25 mouse cellular contexts compared by ENCODE assay signal in genomic region chr7:18848395-18848794, GRCm38 (mm10). TPM values are rescaled to one million over a fixed set of nuclear protein-coding genes. Genes with fewer than 3 reads are reported as not detected.
A peak's percentile ranks its signal among the peaks of the same experiment; 100 is the strongest.
DNase-seq lines count a peak whose midpoint lies in the region; ATAC-seq and TF ChIP-seq lines count a peak whose summit lies in the region.
"Had no signal": no experiment of that assay in that cellular context is flagged by ENCODE, and none has a peak within 500 bp of the region (broad histone marks: within the 10 kb centered on the region; RNA-seq: fewer than 3 reads in every experiment).

No protein-coding gene starts in this region.

- no peak for TF ChIP-seq CTCF in stomach, postnatal 0 days (IDR thresholded peaks at IDR 0.05; ENCODE audit: low read depth)
- TF ChIP-seq CTCF in intestine, postnatal 0 days (IDR thresholded peaks at IDR 0.05; ENCODE audit: low read depth) = no peak
- TF ChIP-seq CTCF in lung, adult 2 months (IDR thresholded peaks at IDR 0.05; ENCODE audit: insufficient read depth, low read length) = no peak

- no peak overlapping the region for H3K4me3 ChIP-seq in stomach, embryonic 15.5 days (replicated peaks)
- H3K4me3 ChIP-seq in stomach, postnatal 0 days (ENCODE audit: low read depth, low read length) = no peak overlapping the region
- no peak overlapping the region for H3K4me3 ChIP-seq in intestine, postnatal 0 days (ENCODE audit: low read depth, low read length)
- no peak overlapping the region for H3K4me3 ChIP-seq in lung, adult 2 months (replicated peaks; ENCODE audit: extremely low read depth, low read depth, low read length)
- H3K4me3 ChIP-seq: embryonic facial prominence, embryonic 10.5 days; embryonic facial prominence, embryonic 12.5 days; forebrain, embryonic 13.5 days; forebrain, embryonic 15.5 days had no signal

- TF ChIP-seq POLR2A in lung, adult 2 months (IDR thresholded peaks at IDR 0.05; ENCODE audit: borderline replicate concordance, extremely low read depth, low read depth, low read length) = no peak

- H3K27me3 ChIP-seq in stomach, embryonic 15.5 days (replicated peaks) = no peaks in the 10 kb centered on the region
- H3K27me3 ChIP-seq in stomach, postnatal 0 days (ENCODE audit: control insufficient read depth, insufficient read depth, low read length) = no peaks in the 10 kb centered on the region
- no peaks in the 10 kb centered on the region for H3K27me3 ChIP-seq in intestine, postnatal 0 days (replicated peaks; ENCODE audit: control insufficient read depth, insufficient read depth, low read length)
- H3K27me3 ChIP-seq: embryonic facial prominence, embryonic 12.5 days; forebrain, embryonic 13.5 days; forebrain, embryonic 15.5 days; Patski had no signal

- H3K4me1 ChIP-seq in stomach, embryonic 15.5 days = peaks cover 4% of the 10 kb centered on the region; the same call in 1 of the 2 replicates
- H3K4me1 ChIP-seq in stomach, postnatal 0 days (replicated peaks; ENCODE audit: control insufficient read depth, insufficient read depth) = no peaks in the 10 kb centered on the region
- H3K4me1 ChIP-seq in intestine, postnatal 0 days (replicated peaks; ENCODE audit: control insufficient read depth, insufficient read depth, low read length) = 0 out of 2 replicates have a peak, but pooled peaks cover 4% of the 10 kb centered on the region
- H3K4me1 ChIP-seq in lung, adult 2 months (ENCODE audit: control insufficient read depth, insufficient read depth, low read length) = 0 out of 2 replicates have a peak, but pooled peaks cover 3% of the 10 kb centered on the region
- H3K4me1 ChIP-seq: embryonic facial prominence, embryonic 10.5 days; embryonic facial prominence, embryonic 12.5 days; forebrain, embryonic 13.5 days; forebrain, embryonic 15.5 days had no signal

- DNase-seq in stomach, postnatal 0 days (ENCODE audit: low spot score) = no peak
- DNase-seq in lung, adult 2 months = no peak
- DNase-seq in embryo, embryonic 10.5 days (ENCODE audit: low spot score) = no peak
- DNase-seq: adrenal gland, adult 8-10 months; adrenal gland, postnatal 14 days; adrenal gland, postnatal 36 days; B cell, adult 2 months; cerebellum, adult 11-12 months; cerebellum, adult 2 months; cerebellum, adult 9-11 months; cerebellum, postnatal 14 days; cerebellum, postnatal 36 days; forebrain, postnatal 0 days had no signal

- no peak overlapping the region for H3K4me2 ChIP-seq in stomach, embryonic 15.5 days
- no peak overlapping the region for H3K4me2 ChIP-seq in stomach, postnatal 0 days (replicated peaks; ENCODE audit: low read depth)
- H3K4me2 ChIP-seq in intestine, postnatal 0 days (replicated peaks; ENCODE audit: low read depth) = no peak overlapping the region
- H3K4me2 ChIP-seq: embryonic facial prominence, embryonic 12.5 days; forebrain, embryonic 13.5 days; forebrain, embryonic 15.5 days had no signal

- H3K9ac ChIP-seq in stomach, embryonic 15.5 days = no peak overlapping the region
- H3K9ac ChIP-seq in stomach, postnatal 0 days (ENCODE audit: low read length) = no peak overlapping the region
- no peak overlapping the region for H3K9ac ChIP-seq in intestine, postnatal 0 days (ENCODE audit: low read depth, low read length)
- H3K9ac ChIP-seq: embryonic facial prominence, embryonic 12.5 days; forebrain, embryonic 13.5 days; forebrain, embryonic 15.5 days; forebrain, postnatal 0 days had no signal

- 76% methylated on average over 1 of the region's 1 CpGs for WGBS in stomach, embryonic 15.5 days
- WGBS in stomach, postnatal 0 days = 66% methylated on average over 1 of the region's 1 CpGs
- 17% methylated on average over 1 of the region's 1 CpGs for WGBS in intestine, postnatal 0 days
- 68% methylated on average over 1 of the region's 1 CpGs for WGBS in lung, adult 2 months

- TF ChIP-seq EP300 in stomach, postnatal 0 days (optimal IDR thresholded peaks at IDR 0.05) = no peak

- no peaks in the 10 kb centered on the region for H3K36me3 ChIP-seq in stomach, embryonic 15.5 days
- no peaks in the 10 kb centered on the region for H3K36me3 ChIP-seq in stomach, postnatal 0 days (ENCODE audit: control insufficient read depth, insufficient read depth, low read length)
- no peaks in the 10 kb centered on the region for H3K36me3 ChIP-seq in intestine, postnatal 0 days (ENCODE audit: control insufficient read depth, insufficient read depth)
- H3K36me3 ChIP-seq: embryonic facial prominence, embryonic 10.5 days; embryonic facial prominence, embryonic 12.5 days; forebrain, embryonic 15.5 days; G1E had no signal

- H3K27ac ChIP-seq in stomach, embryonic 15.5 days = no peak overlapping the region
- no peak overlapping the region for H3K27ac ChIP-seq in stomach, postnatal 0 days (replicated peaks)
- H3K27ac ChIP-seq in intestine, postnatal 0 days (ENCODE audit: low read depth, low read length) = no peak overlapping the region
- H3K27ac ChIP-seq: embryonic facial prominence, embryonic 10.5 days; embryonic facial prominence, embryonic 12.5 days; forebrain, embryonic 13.5 days; forebrain, embryonic 15.5 days had no signal

- no peaks in the 10 kb centered on the region for H3K9me3 ChIP-seq in stomach, embryonic 15.5 days
- no peaks in the 10 kb centered on the region for H3K9me3 ChIP-seq in stomach, postnatal 0 days (ENCODE audit: control insufficient read depth, low read length)
- H3K9me3 ChIP-seq in intestine, postnatal 0 days (ENCODE audit: control insufficient read depth) = no peaks in the 10 kb centered on the region
- H3K9me3 ChIP-seq: embryonic facial prominence, embryonic 10.5 days; embryonic facial prominence, embryonic 12.5 days; forebrain, embryonic 13.5 days; forebrain, embryonic 15.5 days; G1E had no signal

- peak; percentile 35; the same call in 1 of the 2 replicates for ATAC-seq in stomach, embryonic 15.5 days (ENCODE audit: insufficient read depth, low FRiP score, low read depth)
- ATAC-seq in stomach, postnatal 0 days (ENCODE audit: low FRiP score, low TSS enrichment) = no peak
- ATAC-seq in intestine, postnatal 0 days = peak; percentile 90
- ATAC-seq: activated CD4-positive, CD25-positive, alpha-beta regulatory T cell, adult 4 months; CD4-positive, CD25-positive, alpha-beta regulatory T cell, adult 4 months; forebrain, embryonic 13.5 days; forebrain, embryonic 15.5 days; forebrain, postnatal 0 days; Patski had no signal

RNA-seq across cellular contexts. Expression of gene Mill2, which starts 8.6 kb away (rescaled TPM):
- 1.2 and 1.5 TPM in 2 replicates for polyA plus RNA-seq in stomach, embryonic 15.5 days (2015; fragmentation: Nextera tagmentation; extraction: Ambion mirVana)
- polyA plus RNA-seq in stomach, postnatal 0 days (2015; fragmentation: Nextera tagmentation; extraction: Ambion mirVana) = 1.3 and 1.4 TPM in 2 replicates
- polyA plus RNA-seq in intestine, postnatal 0 days (2015; fragmentation: Nextera tagmentation; extraction: Ambion mirVana) = 0.72 and 1.4 TPM in 2 replicates
- polyA plus RNA-seq in lung, adult 2 months (2012; rRNA removed) = 17.1 and 27.9 TPM in 2 replicates
- polyA plus RNA-seq: activated CD4-positive, CD25-positive, alpha-beta regulatory T cell, adult 4 months; embryonic facial prominence, embryonic 10.5 days; forebrain, embryonic 11.5 days; G1E had no signal

RNA-seq across cellular contexts. Expression of gene Pglyrp1, which starts 22.7 kb away (rescaled TPM):
- 58.2 and 79.2 TPM in 2 replicates for polyA plus RNA-seq in stomach, embryonic 15.5 days (2015; fragmentation: Nextera tagmentation; extraction: Ambion mirVana)
- 103 and 110 TPM in 2 replicates for polyA plus RNA-seq in stomach, postnatal 0 days (2015; fragmentation: Nextera tagmentation; extraction: Ambion mirVana)
- polyA plus RNA-seq in intestine, postnatal 0 days (2015; fragmentation: Nextera tagmentation; extraction: Ambion mirVana) = 141 and 155 TPM in 2 replicates
- polyA plus RNA-seq in lung, adult 2 months (2012; rRNA removed) = 46.7 and 112 TPM in 2 replicates
- polyA plus RNA-seq: G1E had no signal

RNA-seq across cellular contexts. Expression of gene Psg17, which starts 27.0 kb away (rescaled TPM):
- 0.08 and 0.19 TPM in 2 replicates for polyA plus RNA-seq in stomach, embryonic 15.5 days (2015; fragmentation: Nextera tagmentation; extraction: Ambion mirVana)
- 0.06 and 0.08 TPM in 2 replicates for polyA plus RNA-seq in stomach, postnatal 0 days (2015; fragmentation: Nextera tagmentation; extraction: Ambion mirVana)
- not detected in 2 replicates for polyA plus RNA-seq in intestine, postnatal 0 days (2015; fragmentation: Nextera tagmentation; extraction: Ambion mirVana)
- polyA plus RNA-seq in lung, adult 2 months (2012; rRNA removed) = 0.27 and 1.1 TPM in 2 replicates
- polyA plus RNA-seq: activated CD4-positive, CD25-positive, alpha-beta regulatory T cell, adult 4 months; CD4-positive, CD25-positive, alpha-beta regulatory T cell, adult 4 months; embryonic facial prominence, embryonic 10.5 days; embryonic facial prominence, embryonic 12.5 days; forebrain, embryonic 11.5 days; forebrain, embryonic 13.5 days; forebrain, embryonic 15.5 days; forebrain, postnatal 0 days; G1E; Patski had no signal

RNA-seq across cellular contexts. Expression of gene Psg19, which starts 50.1 kb away (rescaled TPM):
- polyA plus RNA-seq in stomach, embryonic 15.5 days (2015; fragmentation: Nextera tagmentation; extraction: Ambion mirVana) = not detected in 2 replicates
- not detected in 2 replicates for polyA plus RNA-seq in stomach, postnatal 0 days (2015; fragmentation: Nextera tagmentation; extraction: Ambion mirVana)
- polyA plus RNA-seq in intestine, postnatal 0 days (2015; fragmentation: Nextera tagmentation; extraction: Ambion mirVana) = not detected in 2 replicates
- 0.07 TPM in 1 of 2 replicates, not detected in the other for polyA plus RNA-seq in lung, adult 2 months (2012; rRNA removed)
- polyA plus RNA-seq: activated CD4-positive, CD25-positive, alpha-beta regulatory T cell, adult 4 months; CD4-positive, CD25-positive, alpha-beta regulatory T cell, adult 4 months; embryonic facial prominence, embryonic 10.5 days; embryonic facial prominence, embryonic 12.5 days; embryonic facial prominence, embryonic 14.5 days; forebrain, embryonic 11.5 days; forebrain, embryonic 13.5 days; forebrain, embryonic 15.5 days; forebrain, postnatal 0 days; G1E; Patski had no signal
